Comparison of ENCODE assay signal across 21 mouse cellular contexts in genomic region chr4:155157871-155158542, GRCm38 (mm10).
A peak's percentile ranks its signal among the peaks of the same experiment; 100 is the strongest.
DNase-seq lines count a peak whose midpoint lies in the region; ATAC-seq and TF ChIP-seq lines count a peak whose summit lies in the region.
"Had no signal": no experiment of that assay in that cellular context is flagged by ENCODE, and none has a peak within 500 bp of the region (broad histone marks: within the 10 kb centered on the region; RNA-seq: fewer than 3 reads in every experiment).

No protein-coding gene starts in this region.

- H3K4me3 ChIP-seq in cerebellum, adult 2 months (replicated peaks; ENCODE audit: insufficient read depth, low read depth, low read length): no peak overlapping the region
- no peak overlapping the region for H3K4me3 ChIP-seq in hindbrain, embryonic 12.5 days
- H3K4me3 ChIP-seq in hindbrain, embryonic 11.5 days (ENCODE audit: low read depth, low read length): no peak overlapping the region
- no peak overlapping the region for H3K4me3 ChIP-seq in midbrain, embryonic 13.5 days (replicated peaks)
- H3K4me3 ChIP-seq in midbrain, embryonic 11.5 days (ENCODE audit: low read depth, low read length): no peak overlapping the region
- H3K4me3 ChIP-seq in myocyte: no peak overlapping the region
- H3K4me3 ChIP-seq: erythroblast, embryonic 14.5 days; heart, embryonic 12.5 days; left cerebral cortex, adult 2 months; neural tube, embryonic 15.5 days had no signal

- no peaks in the 10 kb centered on the region for H3K27me3 ChIP-seq in cerebellum, adult 2 months (ENCODE audit: control insufficient read depth, insufficient read depth, low read length)
- H3K27me3 ChIP-seq in hindbrain, embryonic 12.5 days: no peaks in the 10 kb centered on the region
- no peaks in the 10 kb centered on the region for H3K27me3 ChIP-seq in hindbrain, embryonic 11.5 days (ENCODE audit: control insufficient read depth, insufficient read depth, low read length)
- no peaks in the 10 kb centered on the region for H3K27me3 ChIP-seq in midbrain, embryonic 13.5 days
- H3K27me3 ChIP-seq in midbrain, embryonic 11.5 days (ENCODE audit: control insufficient read depth, insufficient read depth, low read length): no peaks in the 10 kb centered on the region
- no peaks in the 10 kb centered on the region for H3K27me3 ChIP-seq in myocyte (ENCODE audit: control insufficient read depth, insufficient read depth, insufficient read length)
- H3K27me3 ChIP-seq: CH12.LX; heart, embryonic 12.5 days; neural tube, embryonic 15.5 days had no signal

- H3K36me3 ChIP-seq in hindbrain, embryonic 12.5 days: peaks cover 47% of the 10 kb centered on the region
- peaks cover 7% of the 10 kb centered on the region; the same call in 1 of the 2 replicates for H3K36me3 ChIP-seq in hindbrain, embryonic 11.5 days (ENCODE audit: control insufficient read depth, insufficient read depth, low read length)
- peaks cover 54% of the 10 kb centered on the region for H3K36me3 ChIP-seq in midbrain, embryonic 13.5 days
- H3K36me3 ChIP-seq in midbrain, embryonic 11.5 days (ENCODE audit: control insufficient read depth, insufficient read depth, low read length): peaks cover 18% of the 10 kb centered on the region
- peaks cover 33% of the 10 kb centered on the region for H3K36me3 ChIP-seq in myocyte (ENCODE audit: control insufficient read depth, insufficient read depth)

- no peaks in the 10 kb centered on the region for H3K9me3 ChIP-seq in hindbrain, embryonic 12.5 days (replicated peaks)
- no peaks in the 10 kb centered on the region for H3K9me3 ChIP-seq in hindbrain, embryonic 11.5 days (ENCODE audit: control insufficient read depth, low read length)
- H3K9me3 ChIP-seq in midbrain, embryonic 13.5 days: no peaks in the 10 kb centered on the region
- no peaks in the 10 kb centered on the region for H3K9me3 ChIP-seq in midbrain, embryonic 11.5 days (ENCODE audit: control insufficient read depth, low read length)
- H3K9me3 ChIP-seq: heart, embryonic 12.5 days; neural tube, embryonic 15.5 days had no signal

- no peak for TF ChIP-seq POLR2A in cerebellum, adult 2 months (IDR thresholded peaks at IDR 0.05; ENCODE audit: borderline replicate concordance, insufficient read depth, low read length)
- peak; percentile 9 for TF ChIP-seq POLR2A in myocyte (IDR thresholded peaks at IDR 0.05; ENCODE audit: insufficient read length, low read depth)

- DNase-seq in cerebellum, adult 2 months: peak; percentile 61 to 70
- no peak for DNase-seq in cerebellum, adult 11 months
- DNase-seq in hindbrain, embryonic 11.5 days (ENCODE audit: low spot score): no peak
- DNase-seq in midbrain, embryonic 11.5 days (ENCODE audit: low spot score, missing footprints): no peak
- DNase-seq in Muller cell, postnatal 12 days (ENCODE audit: inconsistent ontology term): no peak
- DNase-seq: heart, postnatal 36 days; kidney, adult 18-20 months; midbrain, embryonic 14.5 days; thymus, postnatal 36 days had no signal

- 24% methylated on average over 27 of the region's 27 CpGs for WGBS in cerebellum, adult 2 months
- 84% methylated on average over 27 of the region's 27 CpGs for WGBS in hindbrain, embryonic 12.5 days
- 87% methylated on average over 27 of the region's 27 CpGs for WGBS in hindbrain, embryonic 11.5 days
- 88% methylated on average over 27 of the region's 27 CpGs for WGBS in midbrain, embryonic 13.5 days
- WGBS in midbrain, embryonic 11.5 days: 93% methylated on average over 27 of the region's 27 CpGs

- TF ChIP-seq CTCF in cerebellum, adult 2 months (IDR thresholded peaks at IDR 0.05; ENCODE audit: borderline replicate concordance, insufficient read depth, low read depth, low read length): no peak

- H3ac ChIP-seq in myocyte (ENCODE audit: control insufficient read depth, insufficient read length): no peak overlapping the region

- H3K9ac ChIP-seq in hindbrain, embryonic 12.5 days: no peak overlapping the region
- H3K9ac ChIP-seq in hindbrain, embryonic 11.5 days (ENCODE audit: low read depth, low read length): no peak overlapping the region
- no peak overlapping the region for H3K9ac ChIP-seq in midbrain, embryonic 13.5 days (replicated peaks)
- no peak overlapping the region for H3K9ac ChIP-seq in midbrain, embryonic 11.5 days (ENCODE audit: low read length)
- H3K9ac ChIP-seq: heart, embryonic 12.5 days; liver, embryonic 14.5 days; neural tube, embryonic 15.5 days had no signal

- H3K4me2 ChIP-seq in hindbrain, embryonic 12.5 days (replicated peaks): no peak overlapping the region
- no peak overlapping the region for H3K4me2 ChIP-seq in hindbrain, embryonic 11.5 days (replicated peaks; ENCODE audit: low read depth, low read length)
- no peak overlapping the region for H3K4me2 ChIP-seq in midbrain, embryonic 13.5 days (replicated peaks)
- no peak overlapping the region for H3K4me2 ChIP-seq in midbrain, embryonic 11.5 days
- no peak overlapping the region for H3K4me2 ChIP-seq in myocyte (ENCODE audit: low read depth)
- H3K4me2 ChIP-seq: heart, embryonic 12.5 days; neural tube, embryonic 15.5 days had no signal

- H3K27ac ChIP-seq in cerebellum, adult 2 months (ENCODE audit: insufficient read depth, low read length): peak overlapping the region; percentile 61
- 0 out of 2 replicates have a peak overlapping the region, but pooled peaks have one; percentile 4 for H3K27ac ChIP-seq in hindbrain, embryonic 12.5 days
- H3K27ac ChIP-seq in hindbrain, embryonic 11.5 days (ENCODE audit: low read depth, low read length): no peak overlapping the region
- H3K27ac ChIP-seq in midbrain, embryonic 13.5 days: no peak overlapping the region
- no peak overlapping the region for H3K27ac ChIP-seq in midbrain, embryonic 11.5 days (ENCODE audit: low read depth, low read length)
- H3K27ac ChIP-seq: kidney, postnatal 0 days; left cerebral cortex, adult 2 months; liver, embryonic 14.5 days; neural tube, embryonic 15.5 days had no signal

- peaks cover 36% of the 10 kb centered on the region for H3K79me2 ChIP-seq in myocyte (ENCODE audit: control insufficient read depth, insufficient read depth)

- H3K4me1 ChIP-seq in cerebellum, adult 2 months (ENCODE audit: control insufficient read depth, insufficient read depth, low read length): peaks cover 73% of the 10 kb centered on the region
- H3K4me1 ChIP-seq in hindbrain, embryonic 12.5 days: peaks cover 37% of the 10 kb centered on the region
- H3K4me1 ChIP-seq in hindbrain, embryonic 11.5 days (replicated peaks; ENCODE audit: control insufficient read depth, insufficient read depth, low read length): no peaks in the 10 kb centered on the region; the same call in 1 of the 2 replicates
- peaks cover 22% of the 10 kb centered on the region for H3K4me1 ChIP-seq in midbrain, embryonic 13.5 days (replicated peaks)
- H3K4me1 ChIP-seq in midbrain, embryonic 11.5 days (ENCODE audit: control insufficient read depth, insufficient read depth, low read length): peaks cover 7% of the 10 kb centered on the region; the same call in 1 of the 2 replicates

- no peak for ATAC-seq in hindbrain, embryonic 12.5 days (ENCODE audit: low FRiP score)
- ATAC-seq in hindbrain, embryonic 11.5 days (ENCODE audit: low FRiP score): no peak
- ATAC-seq in midbrain, embryonic 13.5 days: 0 out of 2 replicates have a peak, but pooled peaks have one; percentile 14
- no peak for ATAC-seq in midbrain, embryonic 11.5 days (ENCODE audit: low FRiP score)
- ATAC-seq: forebrain, embryonic 16.5 days; lung, postnatal 0 days had no signal

TF ChIP-seq in myocyte, 11 proteins besides CTCF, POLR2A, EP300 and RAD21:
- TF ChIP-seq REST (IDR thresholded peaks at IDR 0.05; ENCODE audit: insufficient read depth, insufficient read length) (no peak), TCF12 (IDR thresholded peaks at IDR 0.05; ENCODE audit: insufficient read depth, poor library complexity, severe bottlenecking) (no peak), MYOD1 (IDR thresholded peaks at IDR 0.05; ENCODE audit: control insufficient read depth in 1 of 3, insufficient read length in 2 of 3, low read depth in 2 of 3) (no peak), CEBPB (IDR thresholded peaks at IDR 0.05; ENCODE audit: insufficient read depth, poor library complexity, severe bottlenecking) (no peak), POLR2AphosphoS2 (IDR thresholded peaks at IDR 0.05; ENCODE audit: insufficient read length, low read depth) (no peak), SRF (IDR thresholded peaks at IDR 0.05; ENCODE audit: control insufficient read depth, insufficient read length, low read depth) (no peak), USF1 (IDR thresholded peaks at IDR 0.05; ENCODE audit: low read depth) (no peak), E2F4 (IDR thresholded peaks at IDR 0.05; ENCODE audit: insufficient read depth) (no peak), MAX (IDR thresholded peaks at IDR 0.05; ENCODE audit: low read depth) (no peak), TCF3 (IDR thresholded peaks at IDR 0.05; ENCODE audit: insufficient read length, low read depth) (no peak), MYOG (IDR thresholded peaks at IDR 0.05; ENCODE audit: control insufficient read depth in 1 of 3, insufficient read depth in 1 of 3, insufficient read length in 2 of 3, low read depth in 2 of 3) (no peak)

Comparison
In these comparisons a context has a peak if more than half of its experiments do, and no peak if none do; other contexts are left out.
1. DNase-seq: peak in cerebellum, adult 2 months (2 of 2); none in cerebellum, adult 11 months (single experiment), hindbrain, embryonic 11.5 days (single experiment), midbrain, embryonic 11.5 days (single experiment) and Muller cell, postnatal 12 days (single experiment).
2. H3K27ac ChIP-seq: peak in cerebellum, adult 2 months (single experiment) and hindbrain, embryonic 12.5 days (single experiment); none in hindbrain, embryonic 11.5 days (single experiment), midbrain, embryonic 13.5 days (single experiment) and midbrain, embryonic 11.5 days (single experiment).